Mouse (Mus musculus) lung, postnatal 0 days (tissue): Measurements from ENCODE around the gene Trappc10.

Source experiments
- CTCF ChIP-seq: IDR thresholded peaks from 2 replicates; pipeline ENCODE4 v1.5.1; 2016; ENCODE audit warnings: antibody characterized with exemption, mild to moderate bottlenecking
- EP300 ChIP-seq: IDR thresholded peaks from 2 replicates; pipeline ENCODE4 v1.6.1; 2016; ENCODE audit warnings: antibody characterized with exemption, mild to moderate bottlenecking, control low read depth

GRCm38 (mm10) chr10:78277835-78278234 lies 33.4 kb upstream of the Trappc10 start:
- TF ChIP-seq CTCF (no peak), EP300 (no peak)
